Mouse (Mus musculus) heart, embryonic 15.5 days (tissue): Measurements from ENCODE around the gene Ercc6l2. TPM values are rescaled to one million over a fixed set of nuclear protein-coding genes. Genes with fewer than 3 reads are reported as not detected.
"Not testable (repeated sequence)": the region's sequence is repeated elsewhere in the genome, so short reads cannot be mapped to it uniquely, and the experiment has no call there.

Experiments used
- ATAC-seq: fragments of 200-750 bp; cut with Nextera tagmentation; replicated peaks from 2 replicates; pipeline ENCODE4 v1.8.0; 2017; ENCODE audit warnings: low read depth, moderate TSS enrichment; ENCODE audit not compliant: insufficient number of reproducible peaks, insufficient read depth, low FRiP score
- H3K27ac ChIP-seq: fragments of 300-500 bp; sonication (generic); 2 replicates; pipeline ENCODE4 v1.5.1; 2015; ENCODE audit warnings: mild to moderate bottlenecking, inconsistent platforms
- H3K27me3 ChIP-seq: fragments of 300-500 bp; sonication (generic); 2 replicates; pipeline ENCODE4 v1.6.1; 2015; ENCODE audit warnings: inconsistent platforms
- H3K36me3 ChIP-seq: fragments of 300-500 bp; sonication (generic); 2 replicates; pipeline ENCODE4 v1.6.1; 2015; ENCODE audit warnings: mild to moderate bottlenecking, inconsistent platforms
- H3K4me1 ChIP-seq: fragments of 300-500 bp; sonication (generic); replicated peaks from 2 replicates; pipeline ENCODE4 v1.6.1; 2015; ENCODE audit warnings: inconsistent platforms
- H3K4me2 ChIP-seq: fragments of 300-500 bp; sonication (generic); 2 replicates; pipeline ENCODE4 v1.6.1; 2015; ENCODE audit warnings: inconsistent platforms, mild to moderate bottlenecking, moderate library complexity
- H3K4me3 ChIP-seq: fragments of 300-500 bp; sonication (generic); 2 replicates; pipeline ENCODE4 v1.5.1; 2015; ENCODE audit warnings: mild to moderate bottlenecking, inconsistent platforms
- H3K9ac ChIP-seq: fragments of 300-500 bp; sonication (generic); 2 replicates; pipeline ENCODE4 v1.6.1; 2015; ENCODE audit warnings: mild to moderate bottlenecking, inconsistent platforms
- H3K9me3 ChIP-seq: fragments of 300-500 bp; sonication (generic); replicated peaks from 2 replicates; pipeline ENCODE4 v1.6.1; 2016; ENCODE audit warnings: inconsistent platforms
- WGBS: fragments of 180-500 bp; shearing (Covaris S2); methylation state at CpG from one replicate; pipeline ENCODE4 v1.1.7; 2015; ENCODE audit warnings: mixed read lengths; 5-methylcytosine and 5-hydroxymethylcytosine counted together
- polyA plus RNA-seq: library from polyadenylated mRNA; unstranded; fragments of >200 nt; fragmentation: Nextera tagmentation; extraction: Ambion mirVana; gene quantifications from 2 replicates; pipeline ENCODE4 v1.2.1, GENCODE M21; 2015

Gene Ercc6l2
- polyA plus RNA-seq, 1 experiment from 2014 or later, result 11.8 TPM

- ATAC-seq, result no peak
- Histone ChIP-seq H3K4me1 (peaks cover 40% of the 10 kb centered on the region), H3K4me3 (no peak overlapping the region), H3K9ac (no peak overlapping the region), H3K4me2 (no peak overlapping the region), H3K27ac (peak overlapping the region; percentile 84), H3K27me3 (no peaks in the 10 kb centered on the region), H3K9me3 (no peaks in the 10 kb centered on the region), H3K36me3 (no peaks in the 10 kb centered on the region)
- WGBS, result 81% methylated on average over 8 of the region's 8 CpGs
Observed at GRCm38 (mm10) chr13:63916568-63916967, 101.5 kb downstream of the Ercc6l2 start.

DNA sequence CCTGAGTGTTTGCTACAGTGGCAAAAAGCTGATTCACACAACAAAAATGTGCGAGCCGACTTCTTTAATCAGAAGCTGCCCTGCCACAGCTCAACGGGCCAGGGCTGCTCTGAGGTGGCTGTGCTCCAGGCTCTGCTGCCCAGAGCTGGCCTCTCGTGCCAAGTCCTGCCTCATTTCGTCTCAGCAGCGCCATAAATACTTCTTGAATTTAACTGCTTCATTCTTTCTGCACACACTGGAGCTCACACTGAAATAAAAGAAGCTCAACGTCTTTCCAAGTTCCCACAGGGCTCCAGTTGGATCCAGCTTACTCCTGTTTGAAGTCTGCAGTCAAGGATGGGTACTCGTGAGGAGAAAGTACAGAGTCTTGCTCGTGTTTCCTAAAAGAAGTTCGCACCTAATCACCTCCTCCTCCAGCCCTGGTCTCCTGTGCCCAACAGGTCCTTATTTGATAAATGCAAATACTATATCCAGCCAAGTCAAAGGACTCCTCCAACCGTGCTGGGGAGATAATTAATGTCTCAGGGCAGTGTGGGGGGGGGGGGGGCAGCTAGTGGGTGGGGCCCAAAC is 102.2 kb downstream of the Ercc6l2 start:
- ATAC-seq, result peak; percentile 82
- Histone ChIP-seq H3K4me1 (peaks cover 33% of the 10 kb centered on the region), H3K27me3 (no peaks in the 10 kb centered on the region), H3K27ac (peak overlapping the region; percentile 84), H3K4me2 (peak overlapping the region; percentile 41; the same call in 1 of the 2 replicates), H3K4me3 (no peak overlapping the region), H3K9me3 (no peaks in the 10 kb centered on the region), H3K9ac (no peak overlapping the region), H3K36me3 (no peaks in the 10 kb centered on the region)
- WGBS, result 20% methylated on average over 11 of the region's 11 CpGs

GRCm38 (mm10) chr13:63917776-63918621 is 103.0 kb downstream of the Ercc6l2 start:
- 24% methylated on average over 11 of the region's 11 CpGs for whole genome bisulfite sequencing
- H3K27me3 ChIP-seq, result no peaks in the 10 kb centered on the region
- no peak overlapping the region for H3K4me3 ChIP-seq
- no peaks in the 10 kb centered on the region for H3K9me3 ChIP-seq
- peak overlapping the region; percentile 84 for H3K27ac ChIP-seq
- H3K9ac ChIP-seq, result no peak overlapping the region
- no peaks in the 10 kb centered on the region for H3K36me3 ChIP-seq
- no peak; the same call in 1 of the 2 replicates for ATAC-seq
- H3K4me2 ChIP-seq, result peak overlapping the region; percentile 41
- peaks cover 33% of the 10 kb centered on the region for H3K4me1 ChIP-seq

DNA sequence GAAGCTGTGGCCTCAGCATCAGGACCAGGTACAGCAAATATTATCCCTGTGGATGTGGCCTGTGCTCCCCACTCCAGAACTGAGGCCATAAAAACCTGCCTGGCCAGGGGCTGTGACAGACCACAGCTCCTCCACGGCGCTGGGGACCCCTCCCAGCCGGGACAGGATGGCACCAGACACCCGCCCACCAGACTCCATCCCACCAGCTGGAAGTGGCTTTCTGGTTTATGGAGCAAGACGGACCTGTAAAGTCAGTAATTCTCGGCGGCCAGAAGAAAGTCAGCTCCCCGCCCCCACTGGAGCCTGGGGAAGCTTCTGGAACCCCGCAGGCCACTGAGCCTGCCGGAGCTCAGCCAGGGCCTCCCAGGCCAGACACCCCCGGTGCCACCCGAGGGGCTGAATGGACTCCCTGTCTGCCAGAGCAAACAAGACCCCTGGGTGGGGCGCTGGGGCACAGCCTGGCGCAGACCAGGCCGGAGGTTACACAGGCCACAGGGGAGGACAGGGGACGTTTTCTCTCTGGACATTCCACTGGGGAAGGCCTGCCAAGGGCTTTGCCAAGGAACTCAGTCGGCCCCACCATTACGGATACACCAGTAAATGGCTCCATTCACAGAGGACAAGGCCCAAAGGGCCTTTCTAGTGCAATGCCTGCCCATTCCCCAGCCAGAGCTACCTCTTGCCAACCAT is 103.8 kb downstream of the Ercc6l2 start:
- H3K4me3 ChIP-seq, result no peak overlapping the region
- H3K9me3 ChIP-seq, result no peaks in the 10 kb centered on the region
- peak; percentile 18 for ATAC-seq
- H3K4me2 ChIP-seq, result peak overlapping the region; percentile 41; the same call in 1 of the 2 replicates
- H3K36me3 ChIP-seq, result no peaks in the 10 kb centered on the region
- no peaks in the 10 kb centered on the region for H3K27me3 ChIP-seq
- peak overlapping the region; percentile 84 for H3K27ac ChIP-seq
- H3K4me1 ChIP-seq, result peaks cover 33% of the 10 kb centered on the region
- no peak overlapping the region for H3K9ac ChIP-seq
- 55% methylated on average over 18 of the region's 18 CpGs for WGBS

DNA sequence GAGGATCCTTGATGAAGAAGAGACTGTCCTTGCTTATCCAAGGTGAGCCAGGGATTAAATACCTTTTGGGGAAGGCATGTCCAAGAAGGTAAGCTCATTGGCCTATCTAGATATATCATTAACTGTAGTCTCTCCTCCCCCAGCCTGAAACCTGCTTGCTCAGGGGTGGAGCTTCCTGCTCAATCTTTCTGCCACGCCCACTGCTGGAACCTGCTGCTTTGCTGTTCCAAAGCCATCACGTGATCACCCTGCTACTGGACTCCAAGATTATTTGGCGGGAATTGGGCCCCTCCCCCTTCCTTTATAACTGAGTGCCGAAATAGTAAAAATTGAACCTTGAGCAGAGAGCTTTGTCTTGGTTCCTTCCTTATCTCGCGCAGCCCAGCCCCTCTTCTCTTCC is 109.0 kb downstream of the Ercc6l2 start:
- not testable (repeated sequence) for ATAC-seq, H3K27ac ChIP-seq, H3K36me3 ChIP-seq, H3K9me3 ChIP-seq, H3K4me3 ChIP-seq, H3K9ac ChIP-seq, H3K4me1 ChIP-seq, H3K27me3 ChIP-seq, H3K4me2 ChIP-seq
- 92% methylated on average over 3 of the region's 6 CpGs for WGBS

GRCm38 (mm10) chr13:63927326-63927725 is 112.3 kb downstream of the Ercc6l2 start:
- Histone ChIP-seq H3K36me3 (no peaks in the 10 kb centered on the region), H3K27ac (no peak overlapping the region), H3K9me3 (no peaks in the 10 kb centered on the region), H3K4me3 (no peak overlapping the region), H3K4me2 (no peak overlapping the region), H3K27me3 (no peaks in the 10 kb centered on the region), H3K9ac (no peak overlapping the region), H3K4me1 (peaks cover 13% of the 10 kb centered on the region)
- no peak for ATAC-seq
- 48% methylated on average over 4 of the region's 4 CpGs for WGBS

DNA sequence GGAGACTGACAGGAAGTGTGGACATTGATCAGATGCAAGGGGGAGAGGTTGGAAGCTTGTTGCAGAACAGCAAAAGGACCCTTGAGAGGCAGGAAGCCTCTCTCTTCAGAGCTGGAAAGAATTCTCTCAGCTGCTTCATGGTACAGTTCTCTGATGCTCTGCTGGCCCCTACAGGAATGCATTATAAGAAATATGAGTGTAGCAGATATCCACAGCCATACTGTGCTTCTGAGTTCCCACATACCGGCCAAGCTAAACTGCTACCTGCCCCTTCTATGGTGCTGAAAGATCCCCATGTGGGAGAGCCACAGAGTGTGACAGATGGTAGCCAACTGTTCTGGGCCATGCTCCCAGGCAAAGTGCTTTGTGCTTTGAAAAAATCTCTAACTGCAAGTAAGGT is 114.3 kb downstream of the Ercc6l2 start:
- no peak overlapping the region for H3K27ac ChIP-seq
- H3K36me3 ChIP-seq, result no peaks in the 10 kb centered on the region
- WGBS, result 16% methylated on average over 1 of the region's 1 CpGs
- H3K9ac ChIP-seq, result no peak overlapping the region
- ATAC-seq, result peak; percentile 55
- peaks cover 13% of the 10 kb centered on the region for H3K4me1 ChIP-seq
- H3K4me2 ChIP-seq, result no peak overlapping the region
- no peaks in the 10 kb centered on the region for H3K27me3 ChIP-seq
- H3K4me3 ChIP-seq, result no peak overlapping the region
- no peaks in the 10 kb centered on the region for H3K9me3 ChIP-seq

DNA sequence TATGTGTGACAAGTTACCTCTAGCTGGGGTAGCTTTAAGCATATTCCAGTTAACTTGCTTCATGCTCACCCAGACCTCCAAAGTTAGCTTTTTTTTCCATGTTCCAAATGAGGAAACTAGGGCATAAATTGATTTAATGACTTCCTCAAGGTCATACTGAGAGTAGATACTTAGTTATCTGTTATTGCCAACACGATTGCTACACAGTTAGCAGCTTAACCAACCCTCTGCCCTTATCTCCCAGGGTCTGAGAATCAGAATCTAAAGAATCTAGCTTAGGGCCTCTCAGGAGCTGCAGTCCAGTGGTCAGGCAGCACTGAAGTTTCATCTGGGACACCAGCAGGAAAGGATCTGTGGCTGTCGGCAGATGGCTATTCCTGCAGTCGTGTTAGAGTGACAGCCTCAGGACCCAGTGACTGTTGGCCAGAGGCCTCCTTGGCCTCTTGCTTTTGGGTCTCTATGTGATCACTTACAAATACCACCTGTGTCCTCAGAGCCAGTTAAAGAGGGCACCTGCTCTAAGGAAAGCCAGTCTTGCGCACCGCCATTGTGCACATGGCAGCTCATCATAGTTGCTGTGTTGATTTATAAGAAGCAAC is 115.0 kb downstream of the Ercc6l2 start:
- H3K36me3 ChIP-seq, result no peaks in the 10 kb centered on the region
- H3K4me2 ChIP-seq, result no peak overlapping the region
- no peak overlapping the region for H3K9ac ChIP-seq
- ATAC-seq, result no peak
- no peak overlapping the region for H3K4me3 ChIP-seq
- 52% methylated on average over 5 of the region's 5 CpGs for WGBS
- no peak overlapping the region for H3K27ac ChIP-seq
- H3K27me3 ChIP-seq, result no peaks in the 10 kb centered on the region
- H3K9me3 ChIP-seq, result no peaks in the 10 kb centered on the region
- H3K4me1 ChIP-seq, result peaks cover 15% of the 10 kb centered on the region

DNA sequence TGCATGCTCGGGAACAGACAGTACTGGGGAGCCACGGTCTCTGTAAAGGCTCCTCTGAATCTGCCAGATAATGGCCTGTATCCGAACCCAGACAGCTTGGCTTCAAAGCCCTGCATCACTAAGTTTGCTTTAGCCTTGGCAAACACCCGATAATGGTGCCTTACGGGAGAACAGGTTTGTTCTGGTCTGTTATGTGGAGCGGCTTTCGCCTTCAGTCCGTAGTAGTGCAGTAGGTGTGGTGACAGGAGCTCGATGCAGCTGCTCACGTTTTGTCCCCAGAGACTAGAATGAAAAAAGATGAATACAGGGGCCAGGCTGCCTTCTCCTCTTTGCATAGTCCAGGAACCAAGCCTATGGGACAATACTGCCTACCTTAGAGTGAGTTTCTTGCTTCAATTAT is 115.5 kb downstream of the Ercc6l2 start:
- no peaks in the 10 kb centered on the region for H3K36me3 ChIP-seq
- H3K9ac ChIP-seq, result no peak overlapping the region
- H3K4me2 ChIP-seq, result no peak overlapping the region
- H3K9me3 ChIP-seq, result no peaks in the 10 kb centered on the region
- 73% methylated on average over 10 of the region's 10 CpGs for WGBS
- peaks cover 16% of the 10 kb centered on the region for H3K4me1 ChIP-seq
- no peaks in the 10 kb centered on the region for H3K27me3 ChIP-seq
- no peak for ATAC-seq
- H3K27ac ChIP-seq, result no peak overlapping the region
- no peak overlapping the region for H3K4me3 ChIP-seq

- H3K27me3 ChIP-seq, result no peaks in the 10 kb centered on the region
- ATAC-seq, result no peak
- H3K27ac ChIP-seq, result no peak overlapping the region
- H3K4me2 ChIP-seq, result no peak overlapping the region
- 66% methylated on average over 9 of the region's 9 CpGs for WGBS
- H3K9me3 ChIP-seq, result no peaks in the 10 kb centered on the region
- no peak overlapping the region for H3K9ac ChIP-seq
- peaks cover 13% of the 10 kb centered on the region for H3K4me1 ChIP-seq
- H3K36me3 ChIP-seq, result no peaks in the 10 kb centered on the region
- no peak overlapping the region for H3K4me3 ChIP-seq
Observed at GRCm38 (mm10) chr13:63936369-63936768, 121.3 kb downstream of the Ercc6l2 start.

- Histone ChIP-seq H3K9me3 (no peaks in the 10 kb centered on the region), H3K4me3 (no peak overlapping the region), H3K4me2 (no peak overlapping the region), H3K4me1 (peaks cover 15% of the 10 kb centered on the region), H3K27ac (no peak overlapping the region), H3K9ac (no peak overlapping the region), H3K36me3 (no peaks in the 10 kb centered on the region), H3K27me3 (no peaks in the 10 kb centered on the region)
- no peak for ATAC-seq
- 39% methylated on average over 1 of the region's 1 CpGs for WGBS
Observed at GRCm38 (mm10) chr13:63940257-63940656, 125.2 kb downstream of the Ercc6l2 start.
